Mouse (Mus musculus): ENCODE measurements around the gene Car12. TPM values are rescaled to one million over a fixed set of nuclear protein-coding genes. Genes with fewer than 3 reads are reported as not detected.
"Not testable (repeated sequence)": the region's sequence is repeated elsewhere in the genome, so short reads cannot be mapped to it uniquely, and the experiment has no call there.

The Car12 gene
- total RNA-seq, 2 experiments from 2014 or later = 0.31 to 0.55 TPM

GRCm38 (mm10) chr9:66739516-66739915 is 26.0 kb downstream of the Car12 start:
- DNase-seq = no peak
- intact Hi-C loops (cut with DNase I; ENCODE audit: low total_unique reads) = no loop called here

DNA sequence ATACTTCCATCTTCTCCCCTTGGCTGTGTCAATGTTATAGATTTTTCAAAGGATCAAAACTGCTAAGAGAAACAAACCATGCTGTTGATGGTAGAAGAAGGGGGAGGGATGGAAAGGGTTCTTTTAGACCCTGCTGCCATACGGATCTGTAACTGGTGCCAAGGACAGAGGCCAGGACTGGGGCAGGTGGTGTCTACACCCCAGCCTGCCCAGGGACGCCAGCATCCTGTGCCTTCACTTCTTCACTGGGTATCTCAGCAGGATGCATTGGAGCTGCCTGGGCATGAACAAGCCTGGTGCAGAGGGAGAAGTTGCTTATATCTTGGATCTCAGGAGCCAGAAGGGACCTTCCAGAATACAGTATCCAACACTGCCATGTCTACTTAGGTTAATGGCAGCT is 31.0 kb downstream of the Car12 start:
- intact Hi-C loops (cut with DNase I; ENCODE audit: low total_unique reads) = no loop called here
- no peak for DNase-seq

GRCm38 (mm10) chr9:66748390-66748789 is 34.9 kb downstream of the Car12 start:
- no peak for DNase-seq
- intact Hi-C loops (cut with DNase I; ENCODE audit: low total_unique reads) = no loop called here

GRCm38 (mm10) chr9:66752849-66753248 is 39.4 kb downstream of the Car12 start:
- no peak for DNase-seq
- intact Hi-C loops (cut with DNase I; ENCODE audit: low total_unique reads) = no loop called here

DNA sequence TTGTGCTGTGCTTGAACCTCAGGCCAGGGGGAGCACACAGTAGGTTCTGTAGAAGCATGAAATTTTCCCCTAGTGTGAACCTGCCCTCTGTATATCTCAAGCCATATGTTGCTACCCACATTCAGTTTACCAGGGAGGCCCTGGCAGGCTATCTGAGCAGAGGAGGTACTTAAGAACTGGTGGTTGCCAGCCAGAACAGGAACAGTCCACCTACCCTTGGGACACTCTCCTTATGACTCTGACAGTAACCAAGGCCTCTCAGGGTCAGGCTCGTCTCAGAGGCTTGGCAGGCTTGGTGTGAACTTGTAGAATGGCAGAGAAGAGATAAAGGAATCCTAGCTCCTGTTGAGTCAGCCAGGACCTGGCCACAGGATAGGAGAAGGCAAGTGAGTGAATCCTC is 47.5 kb downstream of the Car12 start:
- intact Hi-C loops (cut with DNase I; ENCODE audit: low total_unique reads) = loop anchor here (5.0 kb wide), 1 partner anchor 39 kb away; no protein-coding TSS in a partner anchor
- no peak for DNase-seq

- DNase-seq = no peak
- intact Hi-C loops (cut with DNase I; ENCODE audit: low total_unique reads) = no loop called here
These were observed 55.2 kb downstream of the Car12 start for GRCm38 (mm10) chr9:66768721-66769120.

GRCm38 (mm10) chr9:66769275-66769674 is 55.8 kb downstream of the Car12 start:
- intact Hi-C loops (cut with DNase I; ENCODE audit: low total_unique reads) = no loop called here
- DNase-seq = no peak

- intact Hi-C loops (cut with DNase I; ENCODE audit: low total_unique reads) = no loop called here
- no peak for DNase-seq
These were observed 57.2 kb downstream of the Car12 start for GRCm38 (mm10) chr9:66770701-66771100.

- DNase-seq; intact Hi-C loops (cut with DNase I; ENCODE audit: low total_unique reads): not testable (repeated sequence)
These were observed 71.1 kb downstream of the Car12 start for GRCm38 (mm10) chr9:66784552-66784951.

DNA sequence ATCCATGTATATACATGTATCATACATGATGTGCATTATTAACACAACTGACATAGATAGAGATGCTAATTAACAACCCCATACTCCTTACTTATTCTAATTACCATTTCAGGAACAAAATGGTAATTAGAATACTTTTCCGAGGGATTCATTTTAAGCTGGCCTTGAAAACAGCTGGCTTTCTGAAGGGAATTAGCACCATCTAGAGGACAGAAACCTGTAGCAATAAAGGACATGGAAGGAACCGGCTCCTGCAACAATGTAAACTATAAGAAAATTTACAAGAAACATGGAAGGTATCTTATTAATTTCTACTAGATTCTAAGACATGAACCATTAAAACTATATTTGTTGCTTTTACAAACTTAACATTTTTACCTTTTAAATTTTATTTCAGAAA is 74.3 kb downstream of the Car12 start:
- DNase-seq = no peak
- intact Hi-C loops (cut with DNase I; ENCODE audit: low total_unique reads) = loop anchor here (5.0 kb wide), 1 partner anchor 141 kb away; no protein-coding TSS in a partner anchor

DNA sequence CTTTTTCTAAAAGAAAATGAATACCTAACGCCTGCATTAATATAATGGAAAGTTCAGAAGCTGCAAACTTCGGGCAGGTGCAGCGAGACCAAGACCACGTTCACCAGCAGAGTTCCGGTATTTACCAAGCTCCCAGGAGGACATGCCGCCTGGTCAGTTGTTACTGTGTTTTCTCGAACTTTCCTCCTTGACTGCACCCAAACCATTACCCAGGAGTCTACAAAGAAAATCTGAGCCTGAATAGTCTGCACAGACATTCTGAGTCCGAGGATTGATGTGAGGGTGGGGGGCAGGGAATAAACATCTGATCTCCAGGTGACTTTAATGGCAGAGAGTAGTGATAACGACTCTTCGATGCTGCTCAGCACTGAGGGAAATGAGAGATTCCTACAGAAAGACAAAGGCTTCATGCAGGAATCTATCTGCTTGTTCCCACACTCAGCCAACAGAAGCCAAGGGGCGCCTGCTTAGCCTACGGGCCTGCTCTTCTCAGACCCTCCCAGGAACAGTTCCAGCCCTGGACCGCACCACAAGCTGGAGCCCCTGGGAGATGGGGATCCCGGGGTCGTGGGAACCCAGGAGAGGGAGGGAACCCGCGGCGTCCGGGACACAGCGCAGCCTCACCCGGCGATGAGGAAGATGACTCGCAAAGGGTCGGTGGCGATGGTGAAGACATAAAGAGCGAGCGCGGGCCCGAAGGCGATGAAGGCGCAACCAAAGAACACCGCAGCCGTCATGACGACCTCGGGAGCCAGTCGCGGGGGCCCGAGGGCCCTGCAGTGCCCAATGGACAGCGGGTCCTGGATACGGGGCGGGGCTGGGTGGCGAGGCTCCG is 81.4 kb downstream of the Car12 start:
- intact Hi-C loops (cut with DNase I; ENCODE audit: low total_unique reads) = no loop called here
- DNase-seq = no peak

- peak; percentile 97 for DNase-seq
- intact Hi-C loops (cut with DNase I; ENCODE audit: low total_unique reads) = no loop called here
These were observed 82.2 kb downstream of the Car12 start, which contains the start of gene Aph1b for GRCm38 (mm10) chr9:66795464-66796324. Aph1b (minus strand) TSS chr9:66795490.

DNA sequence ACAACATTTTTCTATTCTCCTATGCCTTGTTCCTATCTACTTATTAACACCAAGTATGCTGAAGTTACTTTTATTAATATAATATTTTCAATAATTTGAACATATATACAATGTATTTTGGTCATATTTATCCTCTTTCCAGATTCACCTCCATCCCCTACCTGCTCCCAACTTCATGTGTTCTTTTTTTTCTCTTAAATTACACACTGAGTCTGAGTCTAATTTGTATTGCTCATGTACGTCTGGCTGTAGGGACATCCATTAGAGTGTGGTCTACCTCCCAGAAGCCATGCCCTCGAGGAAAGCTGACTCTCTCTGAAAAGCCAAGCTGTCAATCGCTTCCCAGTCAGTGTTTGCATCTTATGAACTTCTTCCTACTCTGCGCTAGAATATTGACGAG is 83.3 kb downstream of the Car12 start, which contains the start of gene Gm10647:
Gene Gm10647, plus strand, starts transcription at position 301 of the 400 bp plus-strand sequence.
- DNase-seq = no peak
- intact Hi-C loops (cut with DNase I; ENCODE audit: low total_unique reads) = no loop called here

- intact Hi-C loops (cut with DNase I; ENCODE audit: low total_unique reads) = no loop called here
- DNase-seq = no peak
These were observed 88.5 kb downstream of the Car12 start for GRCm38 (mm10) chr9:66801947-66802346.

- DNase-seq; intact Hi-C loops (cut with DNase I; ENCODE audit: low total_unique reads): not testable (repeated sequence)
These were observed 92.5 kb downstream of the Car12 start for GRCm38 (mm10) chr9:66805951-66806350.

GRCm38 (mm10) chr9:66813392-66813791 is 99.9 kb downstream of the Car12 start:
- no peak for DNase-seq
- intact Hi-C loops (cut with DNase I; ENCODE audit: low total_unique reads) = no loop called here

Measured in gastrocnemius, postnatal 14 days (tissue).